Mouse (Mus musculus): ENCODE results near the gene Bcas1. TPM values are rescaled to one million over a fixed set of nuclear protein-coding genes. Genes with fewer than 3 reads are reported as not detected.

Bcas1 gene
- total and polyA plus RNA-seq, 3 experiments = 0.13 to 0.35 TPM; not detected in 1

GRCm38 (mm10) chr2:170450933-170451332 lies 23.3 kb upstream of the Bcas1 start:
- Histone ChIP-seq H3K4me1 (ENCODE audit: control insufficient read depth in 1 of 2, insufficient read depth in 2 of 2, low read length in 2 of 2) (no peaks in the 10 kb centered on the region), H3K79me2 (ENCODE audit: control insufficient read depth, insufficient read depth, low read length, poor library complexity) (no peaks in the 10 kb centered on the region), H3K36me3 (ENCODE audit: control insufficient read depth in 1 of 2, insufficient read depth in 2 of 2, low read length in 2 of 2) (no peaks in the 10 kb centered on the region), H3K9ac (ENCODE audit: control insufficient read depth, low read depth, low read length, poor library complexity, severe bottlenecking) (no peak overlapping the region), H3K27ac (ENCODE audit: control insufficient read depth, low read depth, low read length) (no peak overlapping the region), H3K9me3 (replicated peaks; ENCODE audit: insufficient read depth, low read length) (no peaks in the 10 kb centered on the region), H3K4me3 (ENCODE audit: control insufficient read depth in 1 of 2, insufficient read depth in 1 of 2, low read depth in 2 of 2, low read length in 2 of 2) (no peak overlapping the region), H3K27me3 (ENCODE audit: control insufficient read depth in 1 of 2, insufficient read depth in 2 of 2, low read length in 2 of 2) (no peaks in the 10 kb centered on the region)
- TF ChIP-seq ZC3H11A (IDR thresholded peaks at IDR 0.05; ENCODE audit: low read depth, low read length) (peak; percentile 53), MYC (IDR thresholded peaks at IDR 0.05; ENCODE audit: low read depth, low read length) (no peak), MAZ (IDR thresholded peaks at IDR 0.05; ENCODE audit: low read depth, low read length) (no peak), SMC3 (IDR thresholded peaks at IDR 0.05; ENCODE audit: low read depth, low read length) (peak; percentile 80), SIN3A (IDR thresholded peaks at IDR 0.05; ENCODE audit: low read length) (no peak), USF1 (IDR thresholded peaks at IDR 0.05; ENCODE audit: low read depth, low read length) (no peak), TAL1 (IDR thresholded peaks at IDR 0.05; ENCODE audit: low read length) (no peak), POLR2AphosphoS2 (IDR thresholded peaks at IDR 0.05; ENCODE audit: low read length) (no peak), USF2 (IDR thresholded peaks at IDR 0.05; ENCODE audit: borderline replicate concordance in 1 of 2, insufficient read depth in 1 of 2, low read depth in 1 of 2, low read length in 2 of 2) (no peak), EP300 (IDR thresholded peaks at IDR 0.05; ENCODE audit: low read depth in 1 of 2, low read length in 2 of 2) (no peak), CHD1 (IDR thresholded peaks at IDR 0.05; ENCODE audit: low read depth, low read length) (no peak), NELFE (IDR thresholded peaks at IDR 0.05; ENCODE audit: low read depth, low read length) (no peak), CTCF (IDR thresholded peaks at IDR 0.05 in 2 of 3, conservative IDR thresholded peaks at IDR 0.05 in 1 of 3; ENCODE audit: control insufficient read depth in 1 of 3, insufficient read depth in 1 of 3, low read depth in 2 of 3, low read length in 3 of 3, poor library complexity in 1 of 3, severe bottlenecking in 1 of 3) (peak; percentile 44 to 80 (median 79)), RAD21 (IDR thresholded peaks at IDR 0.05; ENCODE audit: low read depth, low read length) (peak; percentile 75), ETS1 (IDR thresholded peaks at IDR 0.05; ENCODE audit: low read depth, low read length) (no peak)
- peak; percentile 57 for DNase-seq (ENCODE audit: low read depth, low spot score)

GRCm38 (mm10) chr2:170447651-170448050 lies 20.0 kb upstream of the Bcas1 start:
- H3K9ac ChIP-seq (ENCODE audit: control insufficient read depth, low read depth, low read length, poor library complexity, severe bottlenecking) = no peak overlapping the region
- H3K27me3 ChIP-seq (ENCODE audit: control insufficient read depth in 1 of 2, insufficient read depth in 2 of 2, low read length in 2 of 2) = no peaks in the 10 kb centered on the region
- H3K79me2 ChIP-seq (ENCODE audit: control insufficient read depth, insufficient read depth, low read length, poor library complexity) = no peaks in the 10 kb centered on the region
- DNase-seq (ENCODE audit: low read depth, low spot score) = no peak
- H3K9me3 ChIP-seq (replicated peaks; ENCODE audit: insufficient read depth, low read length) = no peaks in the 10 kb centered on the region
- H3K36me3 ChIP-seq (ENCODE audit: control insufficient read depth in 1 of 2, insufficient read depth in 2 of 2, low read length in 2 of 2) = no peaks in the 10 kb centered on the region
- no peaks in the 10 kb centered on the region for H3K4me1 ChIP-seq (ENCODE audit: control insufficient read depth in 1 of 2, insufficient read depth in 2 of 2, low read length in 2 of 2)
- no peak for TF ChIP-seq TBP (IDR thresholded peaks at IDR 0.05; ENCODE audit: low read depth, low read length)
- no peak for TF ChIP-seq ELF1 (IDR thresholded peaks at IDR 0.05; ENCODE audit: low read depth, low read length)
- no peak for TF ChIP-seq POLR2AphosphoS2 (IDR thresholded peaks at IDR 0.05; ENCODE audit: low read length)
- no peak for TF ChIP-seq UBTF (IDR thresholded peaks at IDR 0.05; ENCODE audit: borderline replicate concordance, insufficient read depth, low read depth, low read length)
- TF ChIP-seq MXI1 (IDR thresholded peaks at IDR 0.05; ENCODE audit: low read depth, low read length) = no peak
- no peak for TF ChIP-seq ZMIZ1 (IDR thresholded peaks at IDR 0.05; ENCODE audit: low read depth, low read length)
- TF ChIP-seq BHLHE40 (IDR thresholded peaks at IDR 0.05; ENCODE audit: borderline replicate concordance, low read depth, low read length) = no peak
- TF ChIP-seq RCOR1 (IDR thresholded peaks at IDR 0.05; ENCODE audit: low read depth, low read length) = no peak
- TF ChIP-seq USF1 (IDR thresholded peaks at IDR 0.05; ENCODE audit: low read depth, low read length) = no peak
- TF ChIP-seq MEF2A (IDR thresholded peaks at IDR 0.05; ENCODE audit: extremely low read depth, insufficient replicate concordance, low read depth, low read length, poor library complexity, severe bottlenecking) = no peak
- no peak for TF ChIP-seq TAL1 (IDR thresholded peaks at IDR 0.05; ENCODE audit: low read length)
- no peak for TF ChIP-seq MAX (IDR thresholded peaks at IDR 0.05; ENCODE audit: low read length)
- no peak for TF ChIP-seq CTCF (IDR thresholded peaks at IDR 0.05 in 2 of 3, conservative IDR thresholded peaks at IDR 0.05 in 1 of 3; ENCODE audit: control insufficient read depth in 1 of 3, insufficient read depth in 1 of 3, low read depth in 2 of 3, low read length in 3 of 3, poor library complexity in 1 of 3, severe bottlenecking in 1 of 3)
- no peak for TF ChIP-seq EP300 (IDR thresholded peaks at IDR 0.05; ENCODE audit: low read depth in 1 of 2, low read length in 2 of 2)
- no peak for TF ChIP-seq NRF1 (IDR thresholded peaks at IDR 0.05; ENCODE audit: insufficient read depth, low read depth, low read length, poor library complexity, severe bottlenecking)
- no peak for TF ChIP-seq POLR2A (IDR thresholded peaks at IDR 0.05; ENCODE audit: control insufficient read depth in 1 of 2, insufficient read depth in 1 of 2, low read depth in 1 of 2, low read length in 2 of 2, poor library complexity in 1 of 2)
- no peak for TF ChIP-seq CHD1 (IDR thresholded peaks at IDR 0.05; ENCODE audit: low read depth, low read length)
- no peak for TF ChIP-seq SMC3 (IDR thresholded peaks at IDR 0.05; ENCODE audit: low read depth, low read length)
- no peak for TF ChIP-seq HCFC1 (IDR thresholded peaks at IDR 0.05; ENCODE audit: low read depth, low read length)
- H3K4me3 ChIP-seq (ENCODE audit: control insufficient read depth in 1 of 2, insufficient read depth in 1 of 2, low read depth in 2 of 2, low read length in 2 of 2) = no peak overlapping the region
- no peak overlapping the region for H3K27ac ChIP-seq (ENCODE audit: control insufficient read depth, low read depth, low read length)

Measured in MEL (cell line).